Mouse (Mus musculus) WW6 (cell line): Measurements from ENCODE around the gene Cep95.

Experiments
- DNase-seq: peaks from one replicate; pipeline ENCODE4 v3.0.0-alpha.2; 2013; ENCODE audit warnings: low read depth, low spot score

Cep95 gene

GRCm38 (mm10) chr11:106814601-106815320 lies 25.7 kb downstream of the Cep95 start:
- DNase-seq, result no peak

DNA sequence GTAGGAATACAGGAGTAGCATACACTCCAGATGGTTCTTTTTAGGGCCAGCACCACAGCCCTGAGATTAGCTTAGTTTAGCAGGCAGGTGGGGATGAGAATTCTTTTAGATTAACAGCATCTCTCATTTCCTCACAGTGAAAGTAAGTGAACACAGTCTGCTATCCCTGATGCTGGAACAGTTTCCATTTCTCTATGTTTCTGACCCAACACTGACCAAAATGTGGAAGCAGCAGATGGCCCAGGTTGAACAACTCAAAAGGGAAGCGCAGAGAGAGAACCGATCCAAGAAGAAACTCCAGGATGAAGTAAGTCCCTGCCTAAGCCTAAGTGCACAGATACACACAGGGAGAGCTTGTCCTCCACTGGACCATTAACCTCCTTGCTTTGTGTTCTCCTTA lies 26.3 kb downstream of the Cep95 start:
- DNase-seq, result no peak

DNA sequence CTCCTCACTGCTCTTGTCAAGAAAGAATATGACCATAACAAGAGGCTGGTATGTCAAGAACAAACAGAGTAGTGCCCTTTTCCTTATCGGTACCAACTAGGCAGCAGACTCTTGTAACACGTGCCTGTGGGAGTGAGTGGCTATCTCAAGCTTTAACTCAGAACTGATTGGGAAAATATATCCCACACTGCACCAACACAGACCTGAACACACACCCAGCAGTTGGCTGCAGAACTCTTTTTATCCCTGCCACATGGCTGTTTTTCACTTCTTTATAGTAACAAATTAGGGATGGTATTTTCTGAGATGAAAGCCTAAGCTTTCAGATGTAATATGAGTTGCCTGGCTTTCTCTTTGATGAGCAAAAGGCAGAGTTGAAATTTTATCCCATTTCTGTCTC lies 26.7 kb downstream of the Cep95 start:
- no peak for DNase-seq

GRCm38 (mm10) chr11:106816316-106816715 lies 27.3 kb downstream of the Cep95 start:
- DNase-seq, result no peak

- DNase-seq, result no peak
Observed at GRCm38 (mm10) chr11:106817156-106817555, 28.1 kb downstream of the Cep95 start.

DNA sequence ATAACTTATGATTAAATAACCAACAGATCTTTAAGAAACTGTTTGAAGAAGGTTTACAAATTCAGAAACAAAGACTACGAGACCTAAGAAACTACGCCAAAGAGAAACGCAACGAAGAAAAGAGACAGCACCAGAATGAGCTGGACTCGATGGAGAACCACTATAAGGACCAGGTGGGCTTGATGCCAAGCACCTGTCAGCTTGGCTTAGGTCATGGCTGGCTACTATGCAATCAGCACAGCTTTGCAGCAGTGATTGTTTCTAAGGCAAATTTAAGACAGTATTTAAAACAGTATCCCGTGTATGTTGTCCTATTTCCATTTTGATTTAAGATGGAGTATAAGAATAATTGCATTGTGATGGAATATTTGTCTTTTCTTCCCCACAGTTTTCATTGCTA lies 28.8 kb downstream of the Cep95 start:
- DNase-seq, result no peak

GRCm38 (mm10) chr11:106818341-106818740 lies 29.3 kb downstream of the Cep95 start:
- no peak for DNase-seq

DNA sequence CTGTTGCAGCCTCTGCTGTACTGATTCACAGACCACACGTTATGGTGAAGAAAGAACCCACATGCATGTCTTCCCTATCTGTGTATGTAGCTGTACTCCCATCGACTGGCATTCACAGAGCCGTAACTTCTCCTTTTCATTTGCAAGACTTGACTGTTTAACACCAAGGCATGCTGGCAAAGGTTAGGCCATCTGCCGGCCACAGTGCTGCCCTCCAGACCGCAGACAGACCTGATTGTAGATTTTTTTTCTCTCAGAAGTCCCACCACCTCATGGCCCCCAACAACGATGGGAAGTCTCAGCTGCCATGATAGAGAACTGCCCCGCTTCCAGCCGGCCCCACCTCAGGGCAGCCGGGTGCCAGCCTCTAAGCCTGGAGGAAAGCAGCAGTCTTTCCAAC lies 30.5 kb downstream of the Cep95 start:
- no peak for DNase-seq

GRCm38 (mm10) chr11:106820252-106820651 lies 31.2 kb downstream of the Cep95 start:
- no peak for DNase-seq

GRCm38 (mm10) chr11:106820972-106821371 lies 31.9 kb downstream of the Cep95 start:
- DNase-seq, result no peak

DNA sequence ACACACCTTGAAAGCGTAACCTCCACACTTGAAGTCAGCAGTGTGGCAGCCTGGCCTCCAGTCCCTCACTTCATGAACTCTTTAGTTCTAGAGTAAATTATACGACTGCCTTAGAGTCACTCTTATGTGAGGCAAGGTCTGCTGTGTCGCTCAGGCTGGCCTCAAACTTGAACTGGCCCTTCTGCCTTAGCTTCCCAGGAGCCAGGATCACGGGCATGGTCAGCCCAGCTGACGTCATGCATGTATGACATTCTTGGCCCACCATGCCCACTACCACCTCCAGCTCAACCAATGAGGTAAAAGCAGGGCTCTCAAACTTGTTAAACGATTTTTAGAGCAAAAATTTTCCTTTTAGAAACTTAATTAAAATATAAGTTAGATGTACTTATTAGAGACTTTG lies 32.3 kb downstream of the Cep95 start:
- DNase-seq, result no peak

DNA sequence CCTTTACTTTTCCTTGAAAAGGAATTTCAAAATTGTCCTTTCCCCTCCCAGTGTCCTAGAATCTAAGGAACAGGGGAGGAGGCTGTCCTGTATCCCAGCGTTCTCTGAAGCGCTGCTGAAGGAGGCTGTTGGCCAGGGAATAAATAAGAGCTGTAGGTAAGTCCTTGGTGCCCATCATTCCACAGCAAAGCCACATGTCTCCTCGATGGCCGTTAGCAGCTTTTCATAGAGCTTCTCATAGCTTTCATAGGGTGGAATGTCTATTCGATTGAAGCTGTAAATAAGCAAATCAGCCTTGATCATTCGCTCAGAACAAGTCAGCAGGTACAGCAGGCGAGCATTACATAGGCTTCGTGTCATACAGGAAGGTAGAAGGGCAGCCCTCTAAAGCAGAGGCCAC lies 33.4 kb downstream of the Cep95 start:
- no peak for DNase-seq

GRCm38 (mm10) chr11:106822911-106823310 lies 33.9 kb downstream of the Cep95 start:
- no peak for DNase-seq

- DNase-seq, result no peak
Observed at GRCm38 (mm10) chr11:106823741-106824140, 34.7 kb downstream of the Cep95 start.

- no peak for DNase-seq
Observed at GRCm38 (mm10) chr11:106824403-106824802, 35.4 kb downstream of the Cep95 start.

DNA sequence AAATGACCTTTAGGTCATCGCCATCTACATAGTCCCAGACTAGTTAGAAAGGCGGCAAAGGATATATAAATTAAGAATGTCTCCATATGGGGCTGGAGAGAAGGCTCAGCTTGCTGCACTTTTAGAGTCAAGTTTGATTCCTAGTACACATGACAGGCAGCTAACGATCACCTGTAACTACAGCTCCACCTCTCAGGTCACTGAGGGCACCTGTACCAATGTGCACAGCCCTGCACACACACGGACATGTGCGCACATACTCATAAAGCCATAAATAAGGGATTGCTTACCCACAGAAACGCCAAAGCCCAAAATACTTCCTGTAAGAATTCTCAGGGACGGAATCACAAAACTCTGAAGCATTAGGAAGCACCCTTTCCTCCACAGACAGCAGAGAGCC lies 39.0 kb downstream of the Cep95 start:
- DNase-seq, result no peak

DNA sequence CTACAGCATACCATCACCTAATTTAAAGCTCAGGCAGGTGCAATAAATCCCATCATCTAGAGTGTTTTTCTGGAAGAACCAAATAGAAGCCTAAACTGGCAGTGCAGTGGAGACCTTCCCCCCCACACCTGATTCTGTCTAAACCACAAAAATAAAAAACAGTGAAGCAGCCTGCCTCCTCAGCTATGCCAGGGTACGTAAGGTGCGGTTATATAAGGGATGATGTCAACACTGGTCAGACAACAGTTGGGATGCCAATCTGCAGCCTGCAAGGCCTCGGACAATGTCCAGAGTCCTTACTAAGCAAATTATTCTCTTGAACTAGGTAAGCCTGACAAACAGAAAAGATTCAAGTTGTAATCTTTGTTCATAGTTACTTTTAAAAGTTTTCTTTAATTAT lies 53.0 kb downstream of the Cep95 start:
- DNase-seq, result no peak

GRCm38 (mm10) chr11:106851438-106851837 lies 62.4 kb downstream of the Cep95 start:
- no peak for DNase-seq
